Mouse (Mus musculus): ENCODE results near the gene Ccdc85c. TPM values are rescaled to one million over a fixed set of nuclear protein-coding genes. Genes with fewer than 3 reads are reported as not detected.

The Ccdc85c gene
- total RNA-seq, 4 experiments from 2014 or later, result 41.1 to 49.4 (median 43.5) TPM

GRCm38 (mm10) chr12:108179321-108180266 lies 95.6 kb downstream of the Ccdc85c start, which contains the start of gene Ccnk:
Ccnk (plus strand) TSS chr12:108179579.
- peak; percentile 100 for DNase-seq (ENCODE audit: low spot score in 2 of 2)

GRCm38 (mm10) chr12:108179246-108179320 lies 96.1 kb downstream of the Ccdc85c start, which contains the start of gene Setd3:
Setd3 (minus strand) TSS chr12:108179314.
- DNase-seq (ENCODE audit: low spot score in 2 of 2), result no peak

- DNase-seq (ENCODE audit: low spot score in 2 of 2), result peak; percentile 11 to 37
Observed at GRCm38 (mm10) chr12:108178331-108179245, 96.6 kb downstream of the Ccdc85c start.

GRCm38 (mm10) chr12:108176366-108176765 lies 98.9 kb downstream of the Ccdc85c start:
- DNase-seq (ENCODE audit: low spot score in 2 of 2), result no peak

GRCm38 (mm10) chr12:108174606-108175505 lies 100.4 kb downstream of the Ccdc85c start:
- no peak for DNase-seq (ENCODE audit: low spot score in 2 of 2)

GRCm38 (mm10) chr12:108172639-108173038 lies 102.6 kb downstream of the Ccdc85c start:
- DNase-seq (ENCODE audit: low spot score in 2 of 2), result no peak

- no peak for DNase-seq (ENCODE audit: low spot score in 2 of 2)
Observed at GRCm38 (mm10) chr12:108171336-108171735, 103.9 kb downstream of the Ccdc85c start.

GRCm38 (mm10) chr12:108170467-108170866 lies 104.8 kb downstream of the Ccdc85c start:
- no peak for DNase-seq (ENCODE audit: low spot score in 2 of 2)

GRCm38 (mm10) chr12:108168909-108169308 lies 106.3 kb downstream of the Ccdc85c start:
- no peak for DNase-seq (ENCODE audit: low spot score in 2 of 2)

- no peak for DNase-seq (ENCODE audit: low spot score in 2 of 2)
Observed at GRCm38 (mm10) chr12:108163706-108164105, 111.5 kb downstream of the Ccdc85c start.

GRCm38 (mm10) chr12:108162036-108162435 lies 113.2 kb downstream of the Ccdc85c start:
- DNase-seq (ENCODE audit: low spot score in 2 of 2), result no peak

GRCm38 (mm10) chr12:108159863-108160262 lies 115.4 kb downstream of the Ccdc85c start:
- no peak for DNase-seq (ENCODE audit: low spot score in 2 of 2)

Other genes starting within 250 kb of the Ccdc85c start
- gene Setd3, start 96.1 kb downstream of the Ccdc85c start, total RNA-seq (2022), result 100 to 1,000 TPM; 111 to 120 (median 117) TPM
- 100 to 1,000 TPM; 133 to 150 (median 139) TPM for gene Ccnk, start 95.8 kb downstream of the Ccdc85c start, total RNA-seq (2022)
- under 1 TPM; 0.44 to 0.74 (median 0.69) TPM for gene Hhipl1, start 30.8 kb upstream of the Ccdc85c start, total RNA-seq (2022)
- gene Cyp46a1, start 59.0 kb upstream of the Ccdc85c start, total RNA-seq (2022), result under 1 TPM; 0.13 to 0.44 (median 0.19) TPM
- 100 to 1,000 TPM in 3 of 4 experiments, 10 to 100 TPM in 1; 92.6 to 123 (median 118) TPM for gene Eml1, start 95.5 kb upstream of the Ccdc85c start, total RNA-seq (2022)

Measured in gastrocnemius, adult 8-10 months (tissue).